ENCODE assay signal across 8 mouse cellular contexts in genomic region chr14:48120443-48120751, GRCm38 (mm10). TPM values are rescaled to one million over a fixed set of nuclear protein-coding genes. Genes with fewer than 3 reads are reported as not detected.
DNase-seq lines count a peak whose midpoint lies in the region; ATAC-seq and TF ChIP-seq lines count a peak whose summit lies in the region.

No protein-coding gene starts in this region.

- no peak for ATAC-seq in heart, embryonic 11.5 days (replicated peaks; ENCODE audit: insufficient number of reproducible peaks, low FRiP score, low TSS enrichment)

- peaks cover 39% of the 10 kb centered on the region; the same call in 1 of the 2 replicates for H3K79me2 ChIP-seq in macrophage (ENCODE audit: inconsistent target)

- TF ChIP-seq CTCF in bone marrow, adult 2 months (IDR thresholded peaks at IDR 0.05; ENCODE audit: control insufficient read depth, insufficient read depth, low read length), result no peak

- peak overlapping the region; percentile 62 for H3K4me2 ChIP-seq in heart, embryonic 11.5 days

- no peaks in the 10 kb centered on the region for H3K36me3 ChIP-seq in heart, embryonic 11.5 days (ENCODE audit: control insufficient read depth, insufficient read depth, low read length)
- no peaks in the 10 kb centered on the region for H3K36me3 ChIP-seq in hindbrain, embryonic 10.5 days
- no peaks in the 10 kb centered on the region for H3K36me3 ChIP-seq in macrophage (ENCODE audit: inconsistent target)

- no peak for TF ChIP-seq POLR2A in bone marrow, adult 2 months (IDR thresholded peaks at IDR 0.05; ENCODE audit: borderline replicate concordance, control insufficient read depth, low read depth, low read length)

- H3K4me3 ChIP-seq in heart, embryonic 11.5 days (ENCODE audit: low read depth, low read length), result peak overlapping the region; percentile 75
- H3K4me3 ChIP-seq in bone marrow, adult 2 months (replicated peaks; ENCODE audit: control insufficient read depth, low read depth, low read length), result peak overlapping the region; percentile 68
- peak overlapping the region; percentile 76 for H3K4me3 ChIP-seq in hindbrain, embryonic 10.5 days
- peak overlapping the region; percentile 54 for H3K4me3 ChIP-seq in macrophage (ENCODE audit: inconsistent target)

- no peaks in the 10 kb centered on the region for H3K9me3 ChIP-seq in heart, embryonic 11.5 days (replicated peaks; ENCODE audit: control insufficient read depth, low read length)
- H3K9me3 ChIP-seq in hindbrain, embryonic 10.5 days, result no peaks in the 10 kb centered on the region

- peaks cover 6% of the 10 kb centered on the region; the same call in 1 of the 2 replicates for H3K27me3 ChIP-seq in heart, embryonic 11.5 days (ENCODE audit: control insufficient read depth, insufficient read depth, low read length)
- H3K27me3 ChIP-seq in hindbrain, embryonic 10.5 days (ENCODE audit: insufficient read depth, poor library complexity, severe bottlenecking), result no peaks in the 10 kb centered on the region; the same call in 1 of the 2 replicates

- WGBS in heart, embryonic 11.5 days (ENCODE audit: insufficient replicate concordance), result 0% methylated on average over 10 of the region's 10 CpGs
- WGBS in bone marrow, adult 2 months, result 2% methylated on average over 10 of the region's 10 CpGs
- WGBS in hindbrain, embryonic 10.5 days, result 2% methylated on average over 10 of the region's 10 CpGs
- WGBS in macrophage (ENCODE audit: missing documents), result 3% methylated on average over 9 of the region's 10 CpGs

- H3K27ac ChIP-seq in heart, embryonic 11.5 days (ENCODE audit: low read depth, low read length), result no peak overlapping the region
- H3K27ac ChIP-seq in bone marrow, adult 2 months (ENCODE audit: control insufficient read depth, insufficient read depth, low read depth, low read length, poor library complexity), result no peak overlapping the region
- H3K27ac ChIP-seq in hindbrain, embryonic 10.5 days, result peak overlapping the region; percentile 98
- no peak overlapping the region for H3K27ac ChIP-seq in macrophage

- DNase-seq in heart, postnatal 4 days, result no peak
- DNase-seq in hindbrain, embryonic 10.5 days (ENCODE audit: low spot score), result no peak
- DNase-seq in adrenal gland, adult 2 months, result no peak
- DNase-seq in thymus, postnatal 4 days, result no peak
- DNase-seq in right cerebral cortex, postnatal 4 days, result no peak

- peak overlapping the region; percentile 48; the same call in 1 of the 2 replicates for H3K9ac ChIP-seq in heart, embryonic 11.5 days (ENCODE audit: low read depth, low read length)

- 0 out of 2 replicates have a peak, but pooled peaks cover 3% of the 10 kb centered on the region for H3K4me1 ChIP-seq in heart, embryonic 11.5 days (ENCODE audit: control insufficient read depth, insufficient read depth, low read length)
- H3K4me1 ChIP-seq in bone marrow, adult 2 months (ENCODE audit: control insufficient read depth, insufficient read depth, low read length), result no peaks in the 10 kb centered on the region
- peaks cover 64% of the 10 kb centered on the region for H3K4me1 ChIP-seq in hindbrain, embryonic 10.5 days (replicated peaks)

RNA-seq across cellular contexts. Expression of gene Peli2, which starts 0.2 kb away (rescaled TPM):
- polyA plus RNA-seq in heart, embryonic 11.5 days (2014; fragmentation: Nextera tagmentation; extraction: Ambion mirVana), result 4.0 TPM in 2 replicates
- 10 to 100 TPM; 12.1 to 12.8 TPM for total RNA-seq in heart, postnatal 4 days (2021)
- 2.2 and 8.8 TPM in 2 replicates for polyA plus RNA-seq in bone marrow, adult 2 months (2011; ENCODE audit: insufficient read depth, insufficient read length, low replicate concordance, missing spikeins)
- polyA plus RNA-seq in hindbrain, embryonic 10.5 days (2016; fragmentation: Nextera tagmentation; extraction: Ambion mirVana), result 16.0 and 16.9 TPM in 2 replicates
- 10 to 100 TPM in 22 of 26 experiments, 1 to 10 TPM in 4; 3.4 to 48.9 (median 23.6) TPM for total RNA-seq in macrophage (2018; cell fraction: chromatin; rRNA removed)
- total RNA-seq in macrophage (2018; cell fraction: cytosol; rRNA removed), result 10 to 100 TPM in 13 of 26 experiments, 1 to 10 TPM in 13; 4.3 to 27.0 (median 11.3) TPM
- 10 to 100 TPM in 20 of 26 experiments, 1 to 10 TPM in 6; 3.3 to 48.1 (median 15.8) TPM for total RNA-seq in macrophage (2018; cell fraction: nucleus; rRNA removed)
- 3.4 to 18.7 TPM (median 11.0 TPM) in 3 replicates for polyA plus RNA-seq in macrophage (2018)
- 10 to 100 TPM; 26.6 to 30.2 TPM for total RNA-seq in adrenal gland, adult 2 months (2021)
- 7.5 and 8.1 TPM in 2 replicates for polyA plus RNA-seq in adrenal gland, adult 2 months (2012; rRNA removed)
